Comparison of ENCODE assay signal across 8 mouse cellular contexts in the genomic region with DNA sequence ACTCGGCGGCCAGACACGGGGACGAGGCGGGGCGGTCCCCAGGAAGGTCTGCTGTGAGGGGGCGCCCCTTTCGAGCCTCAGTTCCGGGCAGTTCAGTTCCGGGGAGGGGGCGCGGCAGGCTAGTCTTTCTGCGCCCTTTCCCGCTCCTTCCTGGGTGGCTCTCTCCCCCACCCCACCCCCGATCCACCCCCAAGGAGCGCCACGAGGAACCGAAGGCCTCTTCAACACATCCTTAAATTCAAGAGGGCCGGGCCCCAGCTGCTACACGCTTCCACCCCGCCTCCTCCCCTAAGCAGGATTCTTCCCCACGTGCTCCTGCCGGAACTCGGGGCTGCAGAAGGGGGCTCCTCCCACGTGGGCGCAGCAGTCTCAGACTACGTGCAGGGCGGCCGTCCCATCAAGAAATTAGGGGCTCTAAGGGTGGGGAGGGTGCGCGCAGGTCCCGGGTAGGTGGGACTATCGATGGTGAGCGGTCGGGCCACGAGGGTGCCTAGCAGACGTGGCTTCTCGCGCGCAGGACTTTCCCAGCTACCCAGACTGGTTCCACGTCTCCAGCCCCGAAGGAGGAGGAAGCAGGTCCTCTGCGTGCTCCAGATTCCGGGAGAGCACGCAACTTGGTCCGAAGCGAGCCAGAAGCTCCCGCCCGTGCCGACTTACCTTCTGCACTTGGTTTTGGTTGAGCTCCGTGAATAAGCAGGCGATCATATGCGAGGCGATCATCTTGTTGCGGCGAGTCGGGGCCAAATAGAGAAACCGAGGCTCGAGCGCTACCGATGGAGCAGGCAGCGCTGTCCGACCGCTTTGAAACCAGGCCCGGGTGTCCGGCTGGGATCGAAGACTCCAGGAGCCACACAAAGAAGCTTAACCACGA. TPM values are rescaled to one million over a fixed set of nuclear protein-coding genes. Genes with fewer than 3 reads are reported as not detected.
DNase-seq lines count a peak whose midpoint lies in the region; ATAC-seq and TF ChIP-seq lines count a peak whose summit lies in the region.

No protein-coding gene starts in this region.

- H3K4me1 ChIP-seq in forebrain, postnatal 0 days (ENCODE audit: insufficient read depth), result peaks cover 3% of the 10 kb centered on the region
- peaks cover 20% of the 10 kb centered on the region for H3K4me1 ChIP-seq in intestine, embryonic 16.5 days (ENCODE audit: control insufficient read depth, insufficient read depth, low read length)

- no peaks in the 10 kb centered on the region for H3K9me3 ChIP-seq in forebrain, postnatal 0 days (ENCODE audit: low read length)
- H3K9me3 ChIP-seq in intestine, embryonic 16.5 days (ENCODE audit: control insufficient read depth, low read length), result no peaks in the 10 kb centered on the region

- no peak for TF ChIP-seq CTCF in forebrain, postnatal 0 days (IDR thresholded peaks at IDR 0.05; ENCODE audit: low read depth)

- 2% methylated on average over 68 of the region's 68 CpGs for WGBS in forebrain, postnatal 0 days
- under 1% methylated on average over 68 of the region's 68 CpGs for WGBS in intestine, embryonic 16.5 days

- DNase-seq in gastrocnemius, adult 18-20 months (ENCODE audit: low spot score), result peak; percentile 47
- DNase-seq in gastrocnemius, postnatal 36 days, result no peak
- peak; percentile 77 for DNase-seq in adipocyte (ENCODE audit: low spot score)
- DNase-seq in forebrain, postnatal 0 days, result peak; percentile 45
- peak; percentile 65 for DNase-seq in lung, postnatal 10 days
- DNase-seq in retina, embryonic 14.5 days (ENCODE audit: low spot score), result peak; percentile 62
- DNase-seq in frontal cortex, postnatal 25 days (ENCODE audit: low spot score in 2 of 2), result no peak

- intact Hi-C loops in gastrocnemius, postnatal 36 days (cut with DNase I), result loop anchor here (1.0 to 5.0 kb wide), 3 partner anchors 27 to 89 kb away; no protein-coding TSS in a partner anchor

- H3K4me2 ChIP-seq in forebrain, postnatal 0 days (ENCODE audit: low read depth), result peak overlapping the region; percentile 99
- peak overlapping the region; percentile 93 for H3K4me2 ChIP-seq in intestine, embryonic 16.5 days (ENCODE audit: low read depth, low read length)

- peak overlapping the region; percentile 51 for H3K4me3 ChIP-seq in forebrain, postnatal 0 days (ENCODE audit: low read depth, low read length)
- H3K4me3 ChIP-seq in intestine, embryonic 16.5 days (ENCODE audit: low read length), result peak overlapping the region; percentile 69

- peak; percentile 38 for ATAC-seq in forebrain, postnatal 0 days
- ATAC-seq in intestine, embryonic 16.5 days, result peak; percentile 26

- peak overlapping the region; percentile 28 for H3K9ac ChIP-seq in forebrain, postnatal 0 days
- peak overlapping the region; percentile 67 for H3K9ac ChIP-seq in intestine, embryonic 16.5 days (ENCODE audit: low read depth, low read length)

- H3K36me3 ChIP-seq in forebrain, postnatal 0 days (ENCODE audit: insufficient read depth), result no peaks in the 10 kb centered on the region
- H3K36me3 ChIP-seq in intestine, embryonic 16.5 days (ENCODE audit: control insufficient read depth, insufficient read depth, low read length), result no peaks in the 10 kb centered on the region

- H3K27me3 ChIP-seq in forebrain, postnatal 0 days (ENCODE audit: insufficient read depth, low read length), result no peaks in the 10 kb centered on the region; the same call in 1 of the 2 replicates
- H3K27me3 ChIP-seq in intestine, embryonic 16.5 days (replicated peaks; ENCODE audit: control insufficient read depth, insufficient read depth, low read length), result no peaks in the 10 kb centered on the region

- H3K27ac ChIP-seq in forebrain, postnatal 0 days (ENCODE audit: low read depth, low read length), result no peak overlapping the region
- H3K27ac ChIP-seq in intestine, embryonic 16.5 days (ENCODE audit: low read length), result peak overlapping the region; percentile 80

RNA-seq across cellular contexts. Expression of a gene that starts 0.8 kb away (rescaled TPM):
- total RNA-seq in gastrocnemius, adult 18-20 months (2021), result 100 to 1,000 TPM; 238 to 306 TPM
- total RNA-seq in gastrocnemius, postnatal 36 days (2021), result 100 to 1,000 TPM; 208 to 209 TPM
- total RNA-seq in forebrain, postnatal 0 days (2014; rRNA removed), result 1.8 and 2.1 TPM in 2 replicates
- polyA plus RNA-seq in forebrain, postnatal 0 days (2015; fragmentation: Nextera tagmentation; extraction: Ambion mirVana), result 1.3 and 2.8 TPM in 2 replicates
- polyA plus RNA-seq in intestine, embryonic 16.5 days (2015; fragmentation: Nextera tagmentation; extraction: Ambion mirVana), result 14.7 and 18.0 TPM in 2 replicates

Comparison
In these comparisons a context has a peak if more than half of its experiments do, and no peak if none do; other contexts are left out.
1. DNase-seq: peak in gastrocnemius, adult 18-20 months (single experiment), adipocyte (single experiment), forebrain, postnatal 0 days (single experiment), lung, postnatal 10 days (single experiment) and retina, embryonic 14.5 days (single experiment); none in gastrocnemius, postnatal 36 days (0 of 2) and frontal cortex, postnatal 25 days (0 of 2).
2. RNA of a gene that starts 0.8 kb away (total RNA-seq): 238 to 306 TPM in gastrocnemius, adult 18-20 months and 208 to 209 TPM in gastrocnemius, postnatal 36 days; 1.8 to 2.1 TPM in forebrain, postnatal 0 days; every median in the first group is over 10 times any median in the second.